Mouse (Mus musculus) cortical plate, adult 2 months (tissue): Measurements from ENCODE around the gene Rims1. TPM values are rescaled to one million over a fixed set of nuclear protein-coding genes. Genes with fewer than 3 reads are reported as not detected.
A peak's percentile ranks its signal among the peaks of the same experiment; 100 is the strongest.

Experiments used
- H3K27ac ChIP-seq: fragments of 200-500 bp; 2 replicates; pipeline ENCODE4 v1.5.1; 2012; ENCODE audit warnings: low read length, control low read depth, inconsistent platforms; ENCODE audit not compliant: insufficient read depth
- H3K4me1 ChIP-seq: fragments of 200-500 bp; 2 replicates; pipeline ENCODE4 v1.6.1; 2011; ENCODE audit warnings: low read length; ENCODE audit not compliant: control insufficient read depth, insufficient read depth
- H3K4me3 ChIP-seq: fragments of 200-500 bp; 2 replicates; pipeline ENCODE4 v1.5.1; 2011; ENCODE audit warnings: mild to moderate bottlenecking, low read length, control low read depth; ENCODE audit not compliant: insufficient read depth
- CTCF ChIP-seq: fragments of 200-500 bp; IDR thresholded peaks from 2 replicates; pipeline ENCODE4 v1.5.1; 2011; ENCODE audit warnings: mild to moderate bottlenecking, control low read depth, low read length; ENCODE audit not compliant: insufficient read depth; ENCODE audit errors: extremely low read depth
- POLR2A ChIP-seq: fragments of 200-500 bp; IDR thresholded peaks from 2 replicates; pipeline ENCODE4 v1.6.1; 2011; ENCODE audit warnings: mild to moderate bottlenecking, low read length, control low read depth; ENCODE audit not compliant: insufficient read depth; ENCODE audit errors: extremely low read depth
- polyA plus RNA-seq: library from polyadenylated mRNA; depleted of rRNA; stranded (reverse); fragments of >200 nt; gene quantifications from 2 replicates; pipeline ENCODE4 v1.2.3, GENCODE M21; 2012; rRNA removed

Gene Rims1
- 181 and 191 TPM in 2 replicates for polyA plus RNA-seq

GRCm38 (mm10) chr1:22805726-22806625 is at the start of gene Rims1:
TSS of gene Rims1 (minus strand) at chr1:22805994.
- H3K4me1 ChIP-seq: no peaks in the 10 kb centered on the region
- TF ChIP-seq CTCF (no peak), POLR2A (peak; percentile 52; the same call in 1 of the 2 replicates)
- H3K4me3 ChIP-seq: peak within 1 kb of the TSS; percentile 99
- H3K27ac ChIP-seq: peak within 1 kb of the TSS; percentile 89

GRCm38 (mm10) chr1:22806626-22807096 is 867 bp upstream of the Rims1 start:
- Histone ChIP-seq H3K4me1 (no peaks in the 10 kb centered on the region), H3K4me3 (peak overlapping the region; percentile 99), H3K27ac (peak overlapping the region; percentile 66)
- TF ChIP-seq POLR2A: no peak
- no peak for TF ChIP-seq CTCF

DNA sequence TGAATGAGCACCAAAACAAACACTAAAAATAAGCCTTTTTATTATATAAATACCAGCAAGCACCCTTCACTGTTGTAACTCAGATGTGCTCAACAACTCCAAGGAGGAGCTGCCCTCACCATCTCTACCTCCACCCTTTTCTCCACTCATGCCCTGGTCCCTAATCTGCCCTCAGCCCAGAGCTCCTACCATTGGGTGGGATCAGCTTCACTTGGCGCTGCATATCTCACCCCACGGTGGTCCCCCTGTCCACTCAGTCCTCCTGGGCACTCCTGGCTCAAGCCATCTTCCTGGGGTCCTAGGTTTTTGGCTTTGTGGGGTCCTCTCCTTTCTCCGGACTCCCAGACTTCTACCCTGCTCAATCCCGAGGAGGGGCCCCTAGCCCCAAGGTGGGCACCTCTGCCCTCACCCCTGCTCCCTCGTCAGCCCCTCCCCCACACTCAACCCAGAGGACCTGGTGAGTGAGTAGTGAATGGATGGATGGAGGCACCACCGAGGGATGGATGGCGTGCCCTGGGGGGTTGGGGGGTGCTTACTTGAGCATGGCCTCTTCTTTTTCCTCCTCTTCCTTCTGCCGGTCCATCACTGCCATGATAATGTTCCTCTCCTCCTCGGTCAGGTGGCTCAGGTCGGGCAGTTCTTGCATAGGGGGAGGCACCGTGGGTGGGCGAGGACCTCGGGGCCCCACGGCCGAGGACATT is 619 bp downstream of the Rims1 start:
- Histone ChIP-seq H3K27ac (peak overlapping the region; percentile 89), H3K4me1 (no peaks in the 10 kb centered on the region), H3K4me3 (peak overlapping the region; percentile 99)
- TF ChIP-seq POLR2A: no peak
- no peak for TF ChIP-seq CTCF

DNA sequence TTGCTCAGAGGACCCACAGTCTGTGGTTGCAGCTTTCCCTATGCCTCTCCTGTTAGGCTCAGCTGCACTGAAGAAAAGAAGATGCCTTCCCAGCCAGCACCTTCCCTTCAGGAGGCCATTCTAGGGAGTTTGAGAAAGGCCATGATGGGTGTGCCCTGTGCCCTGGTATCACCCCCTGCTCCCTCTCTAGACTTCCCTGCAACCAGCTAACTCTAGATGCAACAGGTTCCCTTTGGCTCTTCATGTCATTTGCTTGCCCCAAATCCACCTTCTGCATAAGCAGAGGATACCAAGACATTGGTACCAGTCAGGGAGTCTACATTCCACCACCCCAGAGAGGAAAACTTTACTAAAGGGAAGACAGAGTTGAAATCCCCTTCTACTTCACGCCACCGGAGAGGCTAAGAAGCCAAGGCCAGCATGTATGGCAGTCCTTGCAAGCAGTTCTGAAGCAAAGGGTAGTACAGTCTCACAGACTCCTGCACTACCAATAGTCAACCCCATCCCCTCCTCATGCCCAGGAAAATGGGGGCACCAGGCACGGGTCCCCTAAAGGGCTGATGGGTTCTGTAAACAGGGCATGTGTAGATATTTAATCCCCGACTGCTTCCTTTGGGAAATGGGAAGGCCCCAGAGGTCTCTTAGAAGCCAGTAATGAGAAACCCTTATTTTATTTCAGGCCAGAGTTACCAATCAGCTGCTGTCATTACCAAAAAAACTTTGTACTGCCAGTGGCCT is 1.5 kb downstream of the Rims1 start:
- Histone ChIP-seq H3K27ac (no peak overlapping the region), H3K4me1 (no peaks in the 10 kb centered on the region)
- TF ChIP-seq POLR2A (no peak), CTCF (no peak)

GRCm38 (mm10) chr1:22803471-22803870 is 2.3 kb downstream of the Rims1 start:
- TF ChIP-seq CTCF (no peak), POLR2A (no peak)
- peak overlapping the region; percentile 99 for H3K4me3 ChIP-seq
- H3K27ac ChIP-seq: no peak overlapping the region
- H3K4me1 ChIP-seq: no peaks in the 10 kb centered on the region

More for the DNA sequence above, 1.5 kb downstream of the Rims1 start:
- peak overlapping the region; percentile 99 for H3K4me3 ChIP-seq

DNA sequence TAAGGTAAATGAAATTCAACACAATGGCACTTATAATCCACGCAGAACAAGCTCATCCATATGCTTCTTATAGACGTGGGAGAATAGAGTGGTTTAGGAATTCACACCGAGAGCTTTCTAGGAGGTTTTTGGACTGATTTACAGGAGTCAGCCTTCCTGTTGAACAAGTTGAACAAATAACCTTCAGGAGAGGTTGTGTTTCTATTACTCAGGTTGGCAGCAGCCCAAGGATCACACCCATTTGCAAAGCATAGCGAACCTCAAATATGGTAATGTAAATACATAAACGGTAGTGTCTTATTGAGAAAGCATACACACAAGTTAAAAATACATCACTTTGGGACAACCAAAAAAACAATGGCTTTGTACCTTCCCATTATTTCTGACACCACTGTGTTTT is 5.5 kb downstream of the Rims1 start:
- Histone ChIP-seq H3K4me1 (no peaks in the 10 kb centered on the region), H3K4me3 (no peak overlapping the region), H3K27ac (no peak overlapping the region)
- TF ChIP-seq CTCF (no peak), POLR2A (no peak)

DNA sequence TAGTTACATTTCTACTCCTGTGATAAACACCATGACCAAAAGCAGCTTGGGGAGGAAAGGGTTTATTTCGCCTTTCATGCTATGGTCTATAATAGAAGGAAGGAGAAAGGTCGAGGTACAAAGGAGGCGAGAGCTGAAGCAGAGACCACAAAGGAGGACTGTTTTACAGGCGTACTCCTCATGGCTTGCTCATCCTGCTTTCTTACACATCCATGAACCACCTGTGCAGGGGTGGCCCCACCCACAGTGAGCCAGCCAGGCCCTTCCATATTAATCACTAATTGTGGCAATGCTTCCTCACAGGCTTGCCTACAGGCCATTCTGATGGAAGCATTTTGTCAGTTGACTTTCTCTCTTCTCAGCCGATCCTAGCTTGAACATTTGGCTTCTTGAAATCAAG is 8.7 kb downstream of the Rims1 start:
- H3K4me3 ChIP-seq: no peak overlapping the region
- TF ChIP-seq CTCF: no peak
- no peak for TF ChIP-seq POLR2A
- H3K27ac ChIP-seq: no peak overlapping the region
- H3K4me1 ChIP-seq: peaks cover 2% of the 10 kb centered on the region; the same call in 1 of the 2 replicates

DNA sequence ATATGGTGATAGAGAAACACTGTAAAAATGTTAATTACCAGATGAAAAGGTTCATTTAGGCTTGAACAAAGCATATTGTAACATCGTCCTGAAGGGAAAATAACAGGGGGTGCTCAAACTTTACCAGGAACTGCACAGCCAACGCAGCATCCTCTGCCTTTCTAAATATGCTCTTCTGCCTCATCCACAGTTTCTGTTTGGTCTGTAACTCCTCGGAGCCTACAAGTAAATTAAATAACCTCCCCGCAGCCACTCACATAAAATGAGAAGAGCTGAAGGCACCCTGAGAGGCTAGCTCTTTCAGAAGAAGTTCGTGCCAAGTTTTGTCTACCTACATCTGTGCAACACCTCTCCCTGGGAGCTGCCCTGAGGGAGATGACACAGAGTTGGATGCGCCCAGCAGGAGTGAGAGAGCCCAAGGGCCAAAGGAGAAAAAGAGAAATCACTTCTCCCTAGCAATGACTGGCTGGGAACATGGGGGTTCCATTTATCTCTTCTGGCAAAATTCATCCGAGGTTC is 16.3 kb downstream of the Rims1 start:
- Histone ChIP-seq H3K27ac (no peak overlapping the region), H3K4me1 (peaks cover 2% of the 10 kb centered on the region), H3K4me3 (no peak overlapping the region)
- no peak for TF ChIP-seq POLR2A
- TF ChIP-seq CTCF: no peak

- TF ChIP-seq POLR2A (no peak), CTCF (no peak)
- H3K4me3 ChIP-seq: no peak overlapping the region
- peaks cover 4% of the 10 kb centered on the region for H3K4me1 ChIP-seq
- H3K27ac ChIP-seq: no peak overlapping the region
These were observed 18.2 kb downstream of the Rims1 start for GRCm38 (mm10) chr1:22787616-22788015.
